ENCODE assay signal across 9 mouse cellular contexts in genomic region chr11:98744456-98745019, GRCm38 (mm10). TPM values are rescaled to one million over a fixed set of nuclear protein-coding genes. Genes with fewer than 3 reads are reported as not detected.
A peak's percentile ranks its signal among the peaks of the same experiment; 100 is the strongest.
DNase-seq lines count a peak whose midpoint lies in the region; ATAC-seq and TF ChIP-seq lines count a peak whose summit lies in the region.
"Had no signal": no experiment of that assay in that cellular context is flagged by ENCODE, and none has a peak within 500 bp of the region (broad histone marks: within the 10 kb centered on the region; RNA-seq: fewer than 3 reads in every experiment).

No protein-coding gene starts in this region.

- H3K4me1 ChIP-seq in embryonic fibroblast, embryonic 13.5 days (ENCODE audit: control insufficient read depth, insufficient read depth, low read length): peaks cover 23% of the 10 kb centered on the region
- peaks cover 72% of the 10 kb centered on the region for H3K4me1 ChIP-seq in hindbrain, postnatal 0 days (ENCODE audit: insufficient read depth, low read length)
- H3K4me1 ChIP-seq in midbrain, embryonic 12.5 days: peaks cover 91% of the 10 kb centered on the region

- peak overlapping the region; percentile 16; the same call in 1 of the 2 replicates for H3K27ac ChIP-seq in embryonic fibroblast, embryonic 13.5 days (ENCODE audit: insufficient read depth, low read length)
- H3K27ac ChIP-seq in hindbrain, postnatal 0 days: peak overlapping the region; percentile 100
- H3K27ac ChIP-seq in midbrain, embryonic 12.5 days (replicated peaks): peak overlapping the region; percentile 99

- intact Hi-C loops in gastrocnemius, postnatal 14 days (cut with DNase I; ENCODE audit: low total_unique reads): no loop called here

- 25% methylated on average over 7 of the region's 7 CpGs for WGBS in hindbrain, postnatal 0 days
- 45% methylated on average over 7 of the region's 7 CpGs for WGBS in midbrain, embryonic 12.5 days

- peak; percentile 48 for DNase-seq in gastrocnemius, postnatal 14 days
- DNase-seq in gastrocnemius, adult 8-10 months (ENCODE audit: low spot score in 2 of 2): no peak
- DNase-seq in hindbrain, postnatal 0 days (ENCODE audit: low spot score): no peak
- no peak for DNase-seq in layer of hippocampus, adult 9-10 months (ENCODE audit: low spot score)
- DNase-seq in adrenal gland, adult 2 months: no peak
- DNase-seq in right cerebral cortex, postnatal 4 days: no peak

- H3K4me3 ChIP-seq in embryonic fibroblast, embryonic 13.5 days (ENCODE audit: insufficient read depth, low read length): no peak overlapping the region
- peak overlapping the region; percentile 99 for H3K4me3 ChIP-seq in hindbrain, postnatal 0 days (ENCODE audit: low read length)
- H3K4me3 ChIP-seq in midbrain, embryonic 12.5 days: peak overlapping the region; percentile 83

- no peaks in the 10 kb centered on the region for H3K9me3 ChIP-seq in hindbrain, postnatal 0 days (ENCODE audit: low read length)
- no peaks in the 10 kb centered on the region for H3K9me3 ChIP-seq in midbrain, embryonic 12.5 days

- peak overlapping the region; percentile 61 for H3K4me2 ChIP-seq in hindbrain, postnatal 0 days (ENCODE audit: low read depth, low read length)
- peak overlapping the region; percentile 74 for H3K4me2 ChIP-seq in midbrain, embryonic 12.5 days (replicated peaks)

- H3K9ac ChIP-seq in hindbrain, postnatal 0 days (replicated peaks; ENCODE audit: low read length): peak overlapping the region; percentile 100
- peak overlapping the region; percentile 94 for H3K9ac ChIP-seq in midbrain, embryonic 12.5 days (replicated peaks)

- no peak for TF ChIP-seq POLR2A in embryonic fibroblast, embryonic 13.5 days (IDR thresholded peaks at IDR 0.05; ENCODE audit: low read depth, low read length)

- H3K36me3 ChIP-seq in hindbrain, postnatal 0 days (ENCODE audit: insufficient read depth, low read length): no peaks in the 10 kb centered on the region
- no peaks in the 10 kb centered on the region for H3K36me3 ChIP-seq in midbrain, embryonic 12.5 days

- H3K27me3 ChIP-seq in hindbrain, postnatal 0 days (ENCODE audit: insufficient read depth, low read length): no peaks in the 10 kb centered on the region
- no peaks in the 10 kb centered on the region for H3K27me3 ChIP-seq in midbrain, embryonic 12.5 days

- no peak for TF ChIP-seq CTCF in embryonic fibroblast, embryonic 13.5 days (IDR thresholded peaks at IDR 0.05; ENCODE audit: borderline replicate concordance, insufficient read depth, low read length)
- no peak for TF ChIP-seq CTCF in hindbrain, postnatal 0 days (IDR thresholded peaks at IDR 0.05; ENCODE audit: low read depth)

- no peak for ATAC-seq in hindbrain, postnatal 0 days
- ATAC-seq in midbrain, embryonic 12.5 days (ENCODE audit: low FRiP score, low read depth): no peak

RNA-seq across cellular contexts. Expression of gene Thra, which starts 4.1 kb away (rescaled TPM):
- 100 to 1,000 TPM in 1 of 2 experiments, 10 to 100 TPM in 1; 91.8 to 106 TPM for total RNA-seq in gastrocnemius, postnatal 14 days (2021)
- 10 to 100 TPM; 67.5 to 81.5 (median 76.2) TPM for total RNA-seq in gastrocnemius, adult 8-10 months (2022)
- 66.0 and 83.9 TPM in 2 replicates for polyA plus RNA-seq in embryonic fibroblast, embryonic 13.5 days (2011; ENCODE audit: insufficient read length, low read depth, missing spikeins)
- 725 and 812 TPM in 2 replicates for total RNA-seq in hindbrain, postnatal 0 days (2014; rRNA removed)
- polyA plus RNA-seq in hindbrain, postnatal 0 days (2015; fragmentation: Nextera tagmentation; extraction: Ambion mirVana): 160 TPM in 2 replicates
- polyA plus RNA-seq in midbrain, embryonic 12.5 days (2016; fragmentation: Nextera tagmentation; extraction: Ambion mirVana): 45.3 and 47.6 TPM in 2 replicates
- 10 to 100 TPM; 84.6 to 86.1 TPM for total RNA-seq in adrenal gland, adult 2 months (2021)
- 105 and 132 TPM in 2 replicates for polyA plus RNA-seq in adrenal gland, adult 2 months (2012; rRNA removed)

RNA-seq across cellular contexts. Expression of gene Med24, which starts 15.3 kb away (rescaled TPM):
- total RNA-seq in gastrocnemius, postnatal 14 days (2021): 10 to 100 TPM; 40.3 to 42.0 TPM
- 10 to 100 TPM; 42.2 to 48.4 (median 47.9) TPM for total RNA-seq in gastrocnemius, adult 8-10 months (2022)
- polyA plus RNA-seq in embryonic fibroblast, embryonic 13.5 days (2011; ENCODE audit: insufficient read length, low read depth, missing spikeins): 50.1 and 58.1 TPM in 2 replicates
- total RNA-seq in hindbrain, postnatal 0 days (2014; rRNA removed): 63.2 and 88.6 TPM in 2 replicates
- 47.1 and 48.3 TPM in 2 replicates for polyA plus RNA-seq in hindbrain, postnatal 0 days (2015; fragmentation: Nextera tagmentation; extraction: Ambion mirVana)
- polyA plus RNA-seq in midbrain, embryonic 12.5 days (2016; fragmentation: Nextera tagmentation; extraction: Ambion mirVana): 96.5 and 97.7 TPM in 2 replicates
- total RNA-seq in adrenal gland, adult 2 months (2021): 10 to 100 TPM; 45.3 to 55.1 TPM
- polyA plus RNA-seq in adrenal gland, adult 2 months (2012; rRNA removed): 74.3 and 99.6 TPM in 2 replicates

RNA-seq across cellular contexts. Expression of gene Nr1d1, which starts 30.6 kb away (rescaled TPM):
- 10 to 100 TPM; 27.3 to 64.6 TPM for total RNA-seq in gastrocnemius, postnatal 14 days (2021)
- 100 to 1,000 TPM in 2 of 4 experiments, 10 to 100 TPM in 2; 83.4 to 175 (median 99.4) TPM for total RNA-seq in gastrocnemius, adult 8-10 months (2022)
- 18.7 and 23.7 TPM in 2 replicates for polyA plus RNA-seq in embryonic fibroblast, embryonic 13.5 days (2011; ENCODE audit: insufficient read length, low read depth, missing spikeins)
- total RNA-seq in hindbrain, postnatal 0 days (2014; rRNA removed): 7.5 and 8.6 TPM in 2 replicates
- 10.2 and 13.5 TPM in 2 replicates for polyA plus RNA-seq in hindbrain, postnatal 0 days (2015; fragmentation: Nextera tagmentation; extraction: Ambion mirVana)
- polyA plus RNA-seq in midbrain, embryonic 12.5 days (2016; fragmentation: Nextera tagmentation; extraction: Ambion mirVana): 1.2 and 1.5 TPM in 2 replicates
- total RNA-seq in adrenal gland, adult 2 months (2021): 100 to 1,000 TPM; 135 to 155 TPM
- polyA plus RNA-seq in adrenal gland, adult 2 months (2012; rRNA removed): 404 and 577 TPM in 2 replicates

RNA-seq across cellular contexts. Expression of gene Csf3, which starts 43.5 kb away (rescaled TPM):
- total RNA-seq in gastrocnemius, postnatal 14 days (2021): not detected
- not detected for total RNA-seq in gastrocnemius, adult 8-10 months (2022)
- polyA plus RNA-seq in embryonic fibroblast, embryonic 13.5 days (2011; ENCODE audit: insufficient read length, low read depth, missing spikeins): 0.35 TPM in 1 of 2 replicates, not detected in the other
- not detected in 2 replicates for total RNA-seq in hindbrain, postnatal 0 days (2014; rRNA removed)
- not detected in 2 replicates for polyA plus RNA-seq in hindbrain, postnatal 0 days (2015; fragmentation: Nextera tagmentation; extraction: Ambion mirVana)
- not detected in 2 replicates for polyA plus RNA-seq in midbrain, embryonic 12.5 days (2016; fragmentation: Nextera tagmentation; extraction: Ambion mirVana)
- total RNA-seq in adrenal gland, adult 2 months (2021): not detected
- polyA plus RNA-seq in adrenal gland, adult 2 months (2012; rRNA removed): 0.26 TPM in 1 of 2 replicates, not detected in the other
- polyA plus RNA-seq: C2C12 had no signal

RNA-seq across cellular contexts. Expression of gene Msl1, which starts 50.8 kb away (rescaled TPM):
- total RNA-seq in gastrocnemius, postnatal 14 days (2021): 10 to 100 TPM; 49.0 to 55.3 TPM
- total RNA-seq in gastrocnemius, adult 8-10 months (2022): 10 to 100 TPM; 53.9 to 57.7 (median 55.8) TPM
- 77.7 and 83.8 TPM in 2 replicates for polyA plus RNA-seq in embryonic fibroblast, embryonic 13.5 days (2011; ENCODE audit: insufficient read length, low read depth, missing spikeins)
- 77.7 and 94.3 TPM in 2 replicates for total RNA-seq in hindbrain, postnatal 0 days (2014; rRNA removed)
- 25.0 and 25.4 TPM in 2 replicates for polyA plus RNA-seq in hindbrain, postnatal 0 days (2015; fragmentation: Nextera tagmentation; extraction: Ambion mirVana)
- polyA plus RNA-seq in midbrain, embryonic 12.5 days (2016; fragmentation: Nextera tagmentation; extraction: Ambion mirVana): 38.6 and 42.4 TPM in 2 replicates
- total RNA-seq in adrenal gland, adult 2 months (2021): 10 to 100 TPM; 80.9 to 98.0 TPM
- 63.2 and 65.0 TPM in 2 replicates for polyA plus RNA-seq in adrenal gland, adult 2 months (2012; rRNA removed)

Comparison
In these comparisons a context has a peak if more than half of its experiments do, and no peak if none do; other contexts are left out.
1. H3K27ac ChIP-seq: peak in every context shown above with its lines; median percentile 100 in hindbrain, postnatal 0 days; 99 in midbrain, embryonic 12.5 days; 16 in embryonic fibroblast, embryonic 13.5 days.